Mouse (Mus musculus): ENCODE data around the gene Dstyk.
A peak's percentile ranks its signal among the peaks of the same experiment; 100 is the strongest.

GRCm38 (mm10) chr1:132476928-132477691, 59.8 kb downstream of the Dstyk start, which contains the start of gene Rbbp5:
- TF ChIP-seq CTCF (IDR thresholded peaks at IDR 0.05; ENCODE audit: extremely low read depth, insufficient read depth, insufficient read length, insufficient replicate concordance) (no peak), POLR2A (IDR thresholded peaks at IDR 0.05; ENCODE audit: low read depth, low read length) (peak; percentile 41; the same call in 1 of the 2 replicates)

Data from spleen, adult 2 months (tissue).